Mouse (Mus musculus): Measurements from ENCODE around the gene Agtr1b.

Agtr1b gene

GRCm38 (mm10) chr3:20366558-20367522, at the start of gene Agtr1b:
TSS of gene Agtr1b (minus strand) at chr3:20367177.
- DNase-seq (ENCODE audit: low read depth, low spot score), result peak; percentile 34

GRCm38 (mm10) chr3:20353598-20353997, 13.4 kb downstream of the Agtr1b start:
- DNase-seq (ENCODE audit: low read depth, low spot score), result no peak

GRCm38 (mm10) chr3:20348206-20348605, 18.8 kb downstream of the Agtr1b start:
- DNase-seq (ENCODE audit: low read depth, low spot score), result no peak

GRCm38 (mm10) chr3:20340402-20340801, 26.6 kb downstream of the Agtr1b start:
- no peak for DNase-seq (ENCODE audit: low read depth, low spot score)

- peak; percentile 27 for DNase-seq (ENCODE audit: low read depth, low spot score)
Observed at GRCm38 (mm10) chr3:20334681-20335080, 32.3 kb downstream of the Agtr1b start.

GRCm38 (mm10) chr3:20317233-20317632, 49.7 kb downstream of the Agtr1b start:
- DNase-seq (ENCODE audit: low read depth, low spot score), result peak; percentile 12

GRCm38 (mm10) chr3:20309142-20309541, 57.8 kb downstream of the Agtr1b start:
- DNase-seq (ENCODE audit: low read depth, low spot score), result no peak

- no peak for DNase-seq (ENCODE audit: low read depth, low spot score)
Observed at GRCm38 (mm10) chr3:20307256-20307655, 59.7 kb downstream of the Agtr1b start.

- DNase-seq (ENCODE audit: low read depth, low spot score), result no peak
Observed at GRCm38 (mm10) chr3:20304758-20305352, 62.1 kb downstream of the Agtr1b start.

- DNase-seq (ENCODE audit: low read depth, low spot score), result no peak
Observed at GRCm38 (mm10) chr3:20295546-20295945, 71.4 kb downstream of the Agtr1b start.

GRCm38 (mm10) chr3:20294542-20295348, 72.2 kb downstream of the Agtr1b start:
- no peak for DNase-seq (ENCODE audit: low read depth, low spot score)

- DNase-seq (ENCODE audit: low read depth, low spot score), result peak; percentile 80
Observed at GRCm38 (mm10) chr3:20291370-20291769, 75.6 kb downstream of the Agtr1b start.

- DNase-seq (ENCODE audit: low read depth, low spot score), result no peak
Observed at GRCm38 (mm10) chr3:20288761-20289160, 78.2 kb downstream of the Agtr1b start.

- no peak for DNase-seq (ENCODE audit: low read depth, low spot score)
Observed at GRCm38 (mm10) chr3:20281796-20282195, 85.2 kb downstream of the Agtr1b start.

GRCm38 (mm10) chr3:20275633-20276032, 91.3 kb downstream of the Agtr1b start, which contains the start of gene Cpb1:
TSS of gene Cpb1 (minus strand) at chr3:20275733.
- no peak for DNase-seq (ENCODE audit: low read depth, low spot score)
